ENCODE assay signal across 8 mouse cellular contexts in genomic region chr7:130574211-130574991, GRCm38 (mm10). TPM values are rescaled to one million over a fixed set of nuclear protein-coding genes. Genes with fewer than 3 reads are reported as not detected.
DNase-seq lines count a peak whose midpoint lies in the region; ATAC-seq and TF ChIP-seq lines count a peak whose summit lies in the region.

No protein-coding gene starts in this region.

- peaks cover 5% of the 10 kb centered on the region for H3K4me1 ChIP-seq in neural tube, embryonic 12.5 days
- peaks cover 16% of the 10 kb centered on the region; the same call in 1 of the 2 replicates for H3K4me1 ChIP-seq in kidney, embryonic 14.5 days (ENCODE audit: control insufficient read depth, insufficient read depth, low read length)
- H3K4me1 ChIP-seq in midbrain, embryonic 16.5 days (ENCODE audit: control insufficient read depth, insufficient read depth, low read length), result no peaks in the 10 kb centered on the region

- H3K27ac ChIP-seq in neural tube, embryonic 12.5 days, result no peak overlapping the region
- peak overlapping the region; percentile 59 for H3K27ac ChIP-seq in kidney, embryonic 14.5 days (ENCODE audit: low read depth, low read length)
- H3K27ac ChIP-seq in midbrain, embryonic 16.5 days (ENCODE audit: low read length), result no peak overlapping the region
- H3K27ac ChIP-seq in layer of hippocampus, adult 2 months, result no peak overlapping the region

- DNase-seq in neural tube, embryonic 10.5 days (ENCODE audit: extremely low spot score, low spot score), result no peak
- peak; percentile 74 for DNase-seq in fibroblast of lung, adult 2 months (ENCODE audit: low read depth)
- DNase-seq in frontal cortex, postnatal 25 days (ENCODE audit: low spot score in 2 of 2), result no peak
- no peak for DNase-seq in layer of hippocampus, adult 2 months (ENCODE audit: low spot score in 2 of 2)

- no peaks in the 10 kb centered on the region for H3K9me3 ChIP-seq in neural tube, embryonic 12.5 days
- H3K9me3 ChIP-seq in kidney, embryonic 14.5 days (ENCODE audit: control insufficient read depth, low read length), result no peaks in the 10 kb centered on the region
- H3K9me3 ChIP-seq in midbrain, embryonic 16.5 days (replicated peaks; ENCODE audit: control insufficient read depth, low read length, poor library complexity, severe bottlenecking), result no peaks in the 10 kb centered on the region

- H3K4me3 ChIP-seq in neural tube, embryonic 12.5 days, result no peak overlapping the region
- no peak overlapping the region for H3K4me3 ChIP-seq in kidney, embryonic 14.5 days (ENCODE audit: low read length)
- no peak overlapping the region for H3K4me3 ChIP-seq in midbrain, embryonic 16.5 days (ENCODE audit: low read depth, low read length)
- H3K4me3 ChIP-seq in layer of hippocampus, adult 2 months, result no peak overlapping the region

- no peaks in the 10 kb centered on the region for H3K36me3 ChIP-seq in neural tube, embryonic 12.5 days
- no peaks in the 10 kb centered on the region for H3K36me3 ChIP-seq in kidney, embryonic 14.5 days (ENCODE audit: control insufficient read depth, insufficient read depth, low read length)
- H3K36me3 ChIP-seq in midbrain, embryonic 16.5 days (ENCODE audit: control insufficient read depth, insufficient read depth, low read length), result no peaks in the 10 kb centered on the region

- no peak overlapping the region for H3K9ac ChIP-seq in neural tube, embryonic 12.5 days
- H3K9ac ChIP-seq in kidney, embryonic 14.5 days (ENCODE audit: low read depth, low read length), result no peak overlapping the region
- no peak overlapping the region for H3K9ac ChIP-seq in midbrain, embryonic 16.5 days (ENCODE audit: low read depth, low read length)

- H3K27me3 ChIP-seq in neural tube, embryonic 12.5 days (replicated peaks), result no peaks in the 10 kb centered on the region
- no peaks in the 10 kb centered on the region for H3K27me3 ChIP-seq in kidney, embryonic 14.5 days (ENCODE audit: control insufficient read depth, insufficient read depth, low read length)
- H3K27me3 ChIP-seq in midbrain, embryonic 16.5 days (ENCODE audit: control insufficient read depth, insufficient read depth, low read depth, low read length), result no peaks in the 10 kb centered on the region

- no peak for TF ChIP-seq CTCF in layer of hippocampus, adult 2 months (conservative IDR thresholded peaks at IDR 0.05)

- WGBS in neural tube, embryonic 12.5 days, result 53% methylated on average over 13 of the region's 13 CpGs
- WGBS in kidney, embryonic 14.5 days, result 23% methylated on average over 13 of the region's 13 CpGs
- WGBS in midbrain, embryonic 16.5 days, result 43% methylated on average over 13 of the region's 13 CpGs

- peak; percentile 75 for ATAC-seq in neural tube, embryonic 12.5 days (ENCODE audit: low FRiP score, low read depth)
- ATAC-seq in kidney, embryonic 14.5 days (ENCODE audit: low FRiP score, low TSS enrichment), result peak; percentile 80
- ATAC-seq in midbrain, embryonic 16.5 days, result peak; percentile 73
- no peak for ATAC-seq in erythroblast, adult 5-6 weeks (replicated peaks; ENCODE audit: low FRiP score, poor library complexity, severe bottlenecking)

- 0 out of 2 replicates have a peak overlapping the region, but pooled peaks have one; percentile 5 for H3K4me2 ChIP-seq in neural tube, embryonic 12.5 days (replicated peaks)
- H3K4me2 ChIP-seq in kidney, embryonic 14.5 days (replicated peaks; ENCODE audit: low read depth, low read length), result peak overlapping the region; percentile 15; the same call in 1 of the 2 replicates
- H3K4me2 ChIP-seq in midbrain, embryonic 16.5 days (ENCODE audit: low read length), result no peak overlapping the region

RNA-seq across cellular contexts. Expression of gene Nsmce4a, which starts 1.5 kb away (rescaled TPM):
- polyA plus RNA-seq in neural tube, embryonic 12.5 days (2016; fragmentation: Nextera tagmentation; extraction: Ambion mirVana), result 138 and 143 TPM in 2 replicates
- polyA plus RNA-seq in kidney, embryonic 14.5 days (2014; fragmentation: Nextera tagmentation; extraction: Ambion mirVana), result 228 and 242 TPM in 2 replicates
- polyA plus RNA-seq in midbrain, embryonic 16.5 days (2015; fragmentation: Nextera tagmentation; extraction: Ambion mirVana), result 70.3 and 73.2 TPM in 2 replicates
- total RNA-seq in erythroblast, adult 5-6 weeks (2015; ENCODE audit: low replicate concordance), result 65.8 and 101 TPM in 2 replicates
- total RNA-seq in erythroblast, adult 5-6 weeks (2017; ENCODE audit: low replicate concordance), result 52.1 and 75.8 TPM in 2 replicates
- total RNA-seq in layer of hippocampus, adult 2 months (2021), result 10 to 100 TPM; 41.8 to 42.2 TPM

RNA-seq across cellular contexts. Expression of gene Tacc2, which starts 2.8 kb away (rescaled TPM):
- 74.3 and 85.5 TPM in 2 replicates for polyA plus RNA-seq in neural tube, embryonic 12.5 days (2016; fragmentation: Nextera tagmentation; extraction: Ambion mirVana)
- 24.4 and 41.5 TPM in 2 replicates for polyA plus RNA-seq in kidney, embryonic 14.5 days (2014; fragmentation: Nextera tagmentation; extraction: Ambion mirVana)
- polyA plus RNA-seq in midbrain, embryonic 16.5 days (2015; fragmentation: Nextera tagmentation; extraction: Ambion mirVana), result 61.1 and 66.3 TPM in 2 replicates
- 0.19 and 4.8 TPM in 2 replicates for total RNA-seq in erythroblast, adult 5-6 weeks (2015; ENCODE audit: low replicate concordance)
- total RNA-seq in erythroblast, adult 5-6 weeks (2017; ENCODE audit: low replicate concordance), result 2.5 and 4.0 TPM in 2 replicates
- 10 to 100 TPM; 79.5 to 82.0 TPM for total RNA-seq in layer of hippocampus, adult 2 months (2021)

RNA-seq across cellular contexts. Expression of gene Ate1, which starts 54.2 kb away (rescaled TPM):
- 62.7 and 71.6 TPM in 2 replicates for polyA plus RNA-seq in neural tube, embryonic 12.5 days (2016; fragmentation: Nextera tagmentation; extraction: Ambion mirVana)
- 74.1 and 75.4 TPM in 2 replicates for polyA plus RNA-seq in kidney, embryonic 14.5 days (2014; fragmentation: Nextera tagmentation; extraction: Ambion mirVana)
- polyA plus RNA-seq in midbrain, embryonic 16.5 days (2015; fragmentation: Nextera tagmentation; extraction: Ambion mirVana), result 117 and 120 TPM in 2 replicates
- total RNA-seq in erythroblast, adult 5-6 weeks (2015; ENCODE audit: low replicate concordance), result 11.5 and 23.6 TPM in 2 replicates
- total RNA-seq in erythroblast, adult 5-6 weeks (2017; ENCODE audit: low replicate concordance), result 15.5 and 16.4 TPM in 2 replicates
- 10 to 100 TPM; 71.0 to 72.3 TPM for total RNA-seq in layer of hippocampus, adult 2 months (2021)
